Mouse (Mus musculus) stomach, embryonic 16.5 days (tissue): ENCODE results near the gene Gm3415. TPM values are rescaled to one million over a fixed set of nuclear protein-coding genes. Genes with fewer than 3 reads are reported as not detected.

Experiments
- polyA plus RNA-seq: library from polyadenylated mRNA; unstranded; fragments of >200 nt; fragmentation: Nextera tagmentation; extraction: Ambion mirVana; gene quantifications from 2 replicates; pipeline ENCODE4 v1.2.1, GENCODE M21; 2015

Gene Gm3415
- polyA plus RNA-seq, 1 experiment from 2014 or later: not detected

Other genes with a start within 250 kb of the Gm3415 start
- 1.8 and 1.9 TPM in 2 replicates for gene Wasf3, start 171.2 kb upstream of the Gm3415 start, polyA plus RNA-seq
- gene Gm6408, start 74.2 kb upstream of the Gm3415 start, polyA plus RNA-seq: not detected in 2 replicates
- not detected in 2 replicates for gene Gm6370, start 64.8 kb upstream of the Gm3415 start, polyA plus RNA-seq
- not detected in 2 replicates for gene 4930449I24Rik, start 53.7 kb upstream of the Gm3415 start, polyA plus RNA-seq
- gene Gm3402, start 42.0 kb upstream of the Gm3415 start, polyA plus RNA-seq: not detected in 2 replicates
- not detected in 2 replicates for gene Gm3404, start 30.3 kb upstream of the Gm3415 start, polyA plus RNA-seq
- gene Gm3409, start 18.5 kb upstream of the Gm3415 start, polyA plus RNA-seq: not detected in 2 replicates
- gene Gpr12, start 29.1 kb downstream of the Gm3415 start, polyA plus RNA-seq: 0.23 and 0.36 TPM in 2 replicates
- 18.2 and 18.3 TPM in 2 replicates for gene Usp12, start 238.9 kb downstream of the Gm3415 start, polyA plus RNA-seq